Mouse (Mus musculus): Measurements from ENCODE around the gene Tmem131l. TPM values are rescaled to one million over a fixed set of nuclear protein-coding genes. Genes with fewer than 3 reads are reported as not detected.
A peak's percentile ranks its signal among the peaks of the same experiment; 100 is the strongest.

The Tmem131l gene
- polyA plus RNA-seq, 1 experiment from 2014 or later: 19.8 TPM

GRCm38 (mm10) chr3:84074777-84075176, 34.8 kb upstream of the Tmem131l start:
- Histone ChIP-seq H3K4me1 (ENCODE audit: control insufficient read depth, insufficient read depth, low read length) (no peaks in the 10 kb centered on the region), H3K36me3 (ENCODE audit: control insufficient read depth, insufficient read depth, low read length) (no peaks in the 10 kb centered on the region), H3K4me2 (ENCODE audit: low read depth, low read length) (no peak overlapping the region), H3K9ac (ENCODE audit: low read depth, low read length) (no peak overlapping the region), H3K27ac (ENCODE audit: low read length) (no peak overlapping the region), H3K4me3 (ENCODE audit: low read length) (no peak overlapping the region), H3K27me3 (replicated peaks; ENCODE audit: control insufficient read depth, insufficient read depth, low read length) (no peaks in the 10 kb centered on the region), H3K9me3 (ENCODE audit: control insufficient read depth, low read length) (no peaks in the 10 kb centered on the region)
- 80% methylated on average over 2 of the region's 2 CpGs for WGBS
- no peak for ATAC-seq

GRCm38 (mm10) chr3:84071641-84072040, 31.7 kb upstream of the Tmem131l start:
- H3K4me2 ChIP-seq (ENCODE audit: low read depth, low read length): no peak overlapping the region

GRCm38 (mm10) chr3:84070811-84071210, 30.8 kb upstream of the Tmem131l start:
- ATAC-seq: no peak
- Histone ChIP-seq H3K27ac (ENCODE audit: low read length) (no peak overlapping the region), H3K4me2 (ENCODE audit: low read depth, low read length) (no peak overlapping the region), H3K4me1 (ENCODE audit: control insufficient read depth, insufficient read depth, low read length) (no peaks in the 10 kb centered on the region), H3K36me3 (ENCODE audit: control insufficient read depth, insufficient read depth, low read length) (no peaks in the 10 kb centered on the region), H3K9ac (ENCODE audit: low read depth, low read length) (no peak overlapping the region), H3K27me3 (replicated peaks; ENCODE audit: control insufficient read depth, insufficient read depth, low read length) (no peaks in the 10 kb centered on the region), H3K4me3 (ENCODE audit: low read length) (no peak overlapping the region), H3K9me3 (ENCODE audit: control insufficient read depth, low read length) (no peaks in the 10 kb centered on the region)
- WGBS: 89% methylated on average over 8 of the region's 8 CpGs

More at GRCm38 (mm10) chr3:84071641-84072040, 31.7 kb upstream of the Tmem131l start:
- Histone ChIP-seq H3K27me3 (replicated peaks; ENCODE audit: control insufficient read depth, insufficient read depth, low read length) (no peaks in the 10 kb centered on the region), H3K9me3 (ENCODE audit: control insufficient read depth, low read length) (no peaks in the 10 kb centered on the region), H3K4me1 (ENCODE audit: control insufficient read depth, insufficient read depth, low read length) (no peaks in the 10 kb centered on the region), H3K27ac (ENCODE audit: low read length) (no peak overlapping the region), H3K4me3 (ENCODE audit: low read length) (no peak overlapping the region), H3K9ac (ENCODE audit: low read depth, low read length) (no peak overlapping the region), H3K36me3 (ENCODE audit: control insufficient read depth, insufficient read depth, low read length) (no peaks in the 10 kb centered on the region)
- ATAC-seq: no peak
- WGBS: 16% methylated on average over 2 of the region's 2 CpGs

GRCm38 (mm10) chr3:84068831-84069709, 29.1 kb upstream of the Tmem131l start:
- no peak overlapping the region for H3K27ac ChIP-seq (ENCODE audit: low read length)
- H3K36me3 ChIP-seq (ENCODE audit: control insufficient read depth, insufficient read depth, low read length): no peaks in the 10 kb centered on the region
- H3K27me3 ChIP-seq (replicated peaks; ENCODE audit: control insufficient read depth, insufficient read depth, low read length): no peaks in the 10 kb centered on the region
- H3K4me2 ChIP-seq (ENCODE audit: low read depth, low read length): no peak overlapping the region
- no peak overlapping the region for H3K9ac ChIP-seq (ENCODE audit: low read depth, low read length)
- 85% methylated on average over 13 of the region's 13 CpGs for WGBS
- no peak for ATAC-seq
- no peaks in the 10 kb centered on the region for H3K4me1 ChIP-seq (ENCODE audit: control insufficient read depth, insufficient read depth, low read length)
- H3K9me3 ChIP-seq (ENCODE audit: control insufficient read depth, low read length): no peaks in the 10 kb centered on the region
- no peak overlapping the region for H3K4me3 ChIP-seq (ENCODE audit: low read length)

- ATAC-seq: no peak
- Histone ChIP-seq H3K9me3 (ENCODE audit: control insufficient read depth, low read length) (no peaks in the 10 kb centered on the region), H3K27ac (ENCODE audit: low read length) (no peak overlapping the region), H3K27me3 (replicated peaks; ENCODE audit: control insufficient read depth, insufficient read depth, low read length) (no peaks in the 10 kb centered on the region), H3K4me1 (ENCODE audit: control insufficient read depth, insufficient read depth, low read length) (0 out of 2 replicates have a peak, but pooled peaks cover 3% of the 10 kb centered on the region), H3K4me2 (ENCODE audit: low read depth, low read length) (no peak overlapping the region), H3K4me3 (ENCODE audit: low read length) (no peak overlapping the region), H3K9ac (ENCODE audit: low read depth, low read length) (no peak overlapping the region), H3K36me3 (ENCODE audit: control insufficient read depth, insufficient read depth, low read length) (no peaks in the 10 kb centered on the region)
- 69% methylated on average over 4 of the region's 4 CpGs for WGBS
Observed at GRCm38 (mm10) chr3:84065825-84066224, 25.9 kb upstream of the Tmem131l start.

- WGBS: 88% methylated on average over 2 of the region's 2 CpGs
Observed at GRCm38 (mm10) chr3:84063369-84063914, 23.5 kb upstream of the Tmem131l start.

GRCm38 (mm10) chr3:84061523-84062453, 21.8 kb upstream of the Tmem131l start:
- 65% methylated on average over 13 of the region's 13 CpGs for WGBS
- Histone ChIP-seq H3K27ac (ENCODE audit: low read length) (no peak overlapping the region), H3K36me3 (ENCODE audit: control insufficient read depth, insufficient read depth, low read length) (no peaks in the 10 kb centered on the region), H3K27me3 (replicated peaks; ENCODE audit: control insufficient read depth, insufficient read depth, low read length) (no peaks in the 10 kb centered on the region), H3K4me1 (ENCODE audit: control insufficient read depth, insufficient read depth, low read length) (0 out of 2 replicates have a peak, but pooled peaks cover 6% of the 10 kb centered on the region), H3K4me3 (ENCODE audit: low read length) (no peak overlapping the region), H3K9me3 (ENCODE audit: control insufficient read depth, low read length) (no peaks in the 10 kb centered on the region), H3K9ac (ENCODE audit: low read depth, low read length) (no peak overlapping the region), H3K4me2 (ENCODE audit: low read depth, low read length) (no peak overlapping the region)
- peak; percentile 59; the same call in 1 of the 2 replicates for ATAC-seq

More at GRCm38 (mm10) chr3:84063369-84063914, 23.5 kb upstream of the Tmem131l start:
- ATAC-seq: no peak
- Histone ChIP-seq H3K9me3 (ENCODE audit: control insufficient read depth, low read length) (no peaks in the 10 kb centered on the region), H3K27me3 (replicated peaks; ENCODE audit: control insufficient read depth, insufficient read depth, low read length) (no peaks in the 10 kb centered on the region), H3K4me2 (ENCODE audit: low read depth, low read length) (no peak overlapping the region), H3K27ac (ENCODE audit: low read length) (no peak overlapping the region), H3K36me3 (ENCODE audit: control insufficient read depth, insufficient read depth, low read length) (no peaks in the 10 kb centered on the region), H3K4me1 (ENCODE audit: control insufficient read depth, insufficient read depth, low read length) (0 out of 2 replicates have a peak, but pooled peaks cover 6% of the 10 kb centered on the region), H3K9ac (ENCODE audit: low read depth, low read length) (no peak overlapping the region), H3K4me3 (ENCODE audit: low read length) (no peak overlapping the region)

GRCm38 (mm10) chr3:84060946-84061345, 21.0 kb upstream of the Tmem131l start:
- no peak overlapping the region for H3K27ac ChIP-seq (ENCODE audit: low read length)
- H3K9ac ChIP-seq (ENCODE audit: low read depth, low read length): no peak overlapping the region
- 83% methylated on average over 5 of the region's 5 CpGs for WGBS
- 0 out of 2 replicates have a peak, but pooled peaks cover 6% of the 10 kb centered on the region for H3K4me1 ChIP-seq (ENCODE audit: control insufficient read depth, insufficient read depth, low read length)
- no peaks in the 10 kb centered on the region for H3K27me3 ChIP-seq (replicated peaks; ENCODE audit: control insufficient read depth, insufficient read depth, low read length)
- no peaks in the 10 kb centered on the region for H3K9me3 ChIP-seq (ENCODE audit: control insufficient read depth, low read length)
- H3K4me2 ChIP-seq (ENCODE audit: low read depth, low read length): no peak overlapping the region
- H3K36me3 ChIP-seq (ENCODE audit: control insufficient read depth, insufficient read depth, low read length): no peaks in the 10 kb centered on the region
- ATAC-seq: no peak
- no peak overlapping the region for H3K4me3 ChIP-seq (ENCODE audit: low read length)

GRCm38 (mm10) chr3:84060128-84060527, 20.2 kb upstream of the Tmem131l start:
- no peak for ATAC-seq
- H3K27ac ChIP-seq (ENCODE audit: low read length): no peak overlapping the region; the same call in 1 of the 2 replicates
- no peaks in the 10 kb centered on the region for H3K27me3 ChIP-seq (replicated peaks; ENCODE audit: control insufficient read depth, insufficient read depth, low read length)
- no peak overlapping the region for H3K4me2 ChIP-seq (ENCODE audit: low read depth, low read length)
- H3K4me3 ChIP-seq (ENCODE audit: low read length): no peak overlapping the region
- 0 out of 2 replicates have a peak, but pooled peaks cover 6% of the 10 kb centered on the region for H3K4me1 ChIP-seq (ENCODE audit: control insufficient read depth, insufficient read depth, low read length)
- H3K36me3 ChIP-seq (ENCODE audit: control insufficient read depth, insufficient read depth, low read length): no peaks in the 10 kb centered on the region
- WGBS: 37% methylated on average over 4 of the region's 4 CpGs
- H3K9me3 ChIP-seq (ENCODE audit: control insufficient read depth, low read length): no peaks in the 10 kb centered on the region
- H3K9ac ChIP-seq (ENCODE audit: low read depth, low read length): no peak overlapping the region
